Mouse (Mus musculus): ENCODE measurements at regions not wholly inside any gene's neighbourhood (a gene's known extent, or its start where the extent isn't known, plus 50 kb on each side); places are given as distances from the start of the nearest gene placed in this dataset.

DNA sequence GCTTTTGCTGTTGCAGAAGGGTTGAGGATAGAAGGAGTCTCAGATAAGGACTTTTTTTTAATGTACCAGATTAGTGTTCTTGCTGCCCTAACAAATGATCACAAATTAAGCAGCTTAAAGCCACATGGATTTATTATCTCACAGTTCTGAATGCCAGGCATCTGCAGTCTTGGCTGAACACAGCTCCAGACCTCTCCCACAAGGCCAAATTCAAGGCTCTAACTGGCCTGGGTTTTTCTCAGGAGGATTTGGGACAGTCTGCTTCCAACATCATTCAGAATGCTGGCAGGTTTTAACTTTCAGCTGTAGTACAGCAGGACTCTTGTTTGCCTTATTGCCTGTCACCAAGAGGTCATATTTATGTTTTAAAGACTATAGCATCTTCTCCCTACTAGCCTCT is 329.7 kb upstream of the Chrm2 start:
- Histone ChIP-seq H3K9ac (no peak overlapping the region), H3K9me3 (replicated peaks) (no peaks in the 10 kb centered on the region), H3K4me1 (no peaks in the 10 kb centered on the region), H3K4me3 (no peak overlapping the region), H3K36me3 (no peaks in the 10 kb centered on the region), H3K27ac (no peak overlapping the region), H3K27me3 (replicated peaks) (no peaks in the 10 kb centered on the region), H3K4me2 (no peak overlapping the region)
- no peak for ATAC-seq

DNA sequence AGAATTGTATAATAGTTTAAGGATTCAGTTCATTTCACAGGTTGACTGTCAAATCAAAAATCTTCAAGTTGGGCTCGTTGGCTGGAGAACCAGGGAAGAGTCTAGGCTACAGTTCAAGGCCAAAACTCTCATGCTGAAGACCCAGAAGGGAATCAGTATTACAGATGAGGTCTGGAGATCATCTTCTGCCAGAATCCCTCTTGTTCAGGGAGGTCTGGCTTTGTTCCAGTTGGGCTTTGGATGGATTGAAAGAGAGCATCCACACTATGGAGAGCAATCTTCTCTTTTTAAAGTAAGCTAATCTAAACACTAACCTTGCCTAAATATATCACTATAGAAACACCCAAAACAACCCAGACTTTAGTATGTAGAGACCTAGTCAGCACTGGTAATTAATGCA is 327.5 kb upstream of the Chrm2 start:
- WGBS (ENCODE audit: insufficient replicate concordance) = 45% methylated on average over 1 of the region's 1 CpGs
- no peaks in the 10 kb centered on the region for H3K27me3 ChIP-seq (replicated peaks)
- ATAC-seq = no peak
- no peak overlapping the region for H3K4me3 ChIP-seq
- no peaks in the 10 kb centered on the region for H3K9me3 ChIP-seq (replicated peaks)
- H3K4me2 ChIP-seq = no peak overlapping the region
- no peak overlapping the region for H3K27ac ChIP-seq
- no peak overlapping the region for H3K9ac ChIP-seq
- no peaks in the 10 kb centered on the region for H3K4me1 ChIP-seq
- H3K36me3 ChIP-seq = no peaks in the 10 kb centered on the region

DNA sequence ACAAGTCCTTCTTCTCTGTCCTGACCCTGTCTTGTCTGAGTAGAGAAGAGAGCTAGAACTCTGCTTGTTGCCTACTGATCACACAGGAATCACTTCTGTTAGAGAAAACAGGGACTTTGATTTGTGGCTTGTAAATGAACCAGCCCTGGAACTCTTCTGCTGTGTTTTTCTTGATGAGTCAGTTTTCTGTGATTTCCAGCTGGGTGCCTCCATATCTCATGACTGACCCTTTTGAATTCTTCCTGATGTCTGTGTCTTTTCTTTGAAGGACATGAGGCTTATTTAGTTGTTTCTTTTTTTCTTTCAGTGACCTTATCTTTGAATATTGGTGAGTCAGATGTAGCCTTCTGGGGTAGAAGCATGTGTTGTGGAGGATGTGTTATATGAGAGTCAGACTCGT is 323.0 kb upstream of the Chrm2 start:
- ATAC-seq = no peak
- Histone ChIP-seq H3K9ac (no peak overlapping the region), H3K36me3 (no peaks in the 10 kb centered on the region), H3K9me3 (replicated peaks) (no peaks in the 10 kb centered on the region), H3K4me2 (no peak overlapping the region), H3K4me3 (no peak overlapping the region), H3K27ac (no peak overlapping the region), H3K4me1 (no peaks in the 10 kb centered on the region), H3K27me3 (replicated peaks) (no peaks in the 10 kb centered on the region)
- WGBS (ENCODE audit: insufficient replicate concordance) = 56% methylated on average over 1 of the region's 1 CpGs

DNA sequence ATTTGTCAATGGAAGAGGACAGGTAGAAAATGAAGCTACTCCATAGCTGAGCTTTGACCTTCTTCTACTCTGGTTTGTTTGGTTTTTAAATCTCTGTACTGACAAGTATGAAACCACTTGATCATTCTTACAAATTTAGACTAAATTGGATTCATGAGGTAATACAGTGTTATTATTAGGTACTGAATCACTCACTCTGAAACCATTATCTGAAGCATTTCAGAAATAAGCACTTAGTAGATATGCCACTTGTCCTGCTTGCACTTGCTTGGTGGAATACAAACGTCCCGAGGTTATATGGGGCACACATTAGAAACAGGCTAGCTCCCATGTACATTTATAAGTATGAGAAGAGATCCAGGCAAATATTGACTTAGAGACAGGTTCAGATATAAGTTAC is 319.2 kb upstream of the Chrm2 start:
- Histone ChIP-seq H3K4me2 (no peak overlapping the region), H3K36me3 (no peaks in the 10 kb centered on the region), H3K27ac (no peak overlapping the region), H3K4me1 (no peaks in the 10 kb centered on the region), H3K27me3 (replicated peaks) (no peaks in the 10 kb centered on the region), H3K4me3 (no peak overlapping the region), H3K9me3 (replicated peaks) (no peaks in the 10 kb centered on the region), H3K9ac (no peak overlapping the region)
- 66% methylated on average over 2 of the region's 2 CpGs for WGBS (ENCODE audit: insufficient replicate concordance)
- ATAC-seq = no peak

DNA sequence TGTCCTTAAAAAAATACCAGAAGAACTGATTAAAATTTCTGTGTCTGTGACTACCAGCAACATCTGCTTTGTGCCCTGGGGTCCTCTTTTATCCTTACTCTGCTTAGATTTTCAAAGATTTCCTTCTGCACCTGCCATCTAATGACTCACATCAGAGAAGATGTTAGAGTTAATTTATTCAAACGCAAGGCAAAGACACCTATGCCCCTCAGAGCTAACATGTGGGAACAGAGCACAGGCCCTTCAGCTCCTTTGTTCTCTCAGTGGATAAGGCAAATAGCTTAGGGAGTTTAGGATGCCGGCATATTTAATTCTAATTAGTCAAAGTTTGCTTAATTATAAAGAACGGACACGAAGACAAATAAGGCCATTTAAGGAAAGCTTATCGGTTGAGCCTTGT is 308.3 kb upstream of the Chrm2 start:
- H3K27me3 ChIP-seq (replicated peaks) = no peaks in the 10 kb centered on the region
- H3K27ac ChIP-seq = no peak overlapping the region
- H3K9me3 ChIP-seq (replicated peaks) = no peaks in the 10 kb centered on the region
- ATAC-seq = no peak
- H3K9ac ChIP-seq = no peak overlapping the region
- H3K4me1 ChIP-seq = no peaks in the 10 kb centered on the region
- no peaks in the 10 kb centered on the region for H3K36me3 ChIP-seq
- H3K4me3 ChIP-seq = no peak overlapping the region
- no peak overlapping the region for H3K4me2 ChIP-seq
- 64% methylated on average over 5 of the region's 5 CpGs for WGBS (ENCODE audit: insufficient replicate concordance)

DNA sequence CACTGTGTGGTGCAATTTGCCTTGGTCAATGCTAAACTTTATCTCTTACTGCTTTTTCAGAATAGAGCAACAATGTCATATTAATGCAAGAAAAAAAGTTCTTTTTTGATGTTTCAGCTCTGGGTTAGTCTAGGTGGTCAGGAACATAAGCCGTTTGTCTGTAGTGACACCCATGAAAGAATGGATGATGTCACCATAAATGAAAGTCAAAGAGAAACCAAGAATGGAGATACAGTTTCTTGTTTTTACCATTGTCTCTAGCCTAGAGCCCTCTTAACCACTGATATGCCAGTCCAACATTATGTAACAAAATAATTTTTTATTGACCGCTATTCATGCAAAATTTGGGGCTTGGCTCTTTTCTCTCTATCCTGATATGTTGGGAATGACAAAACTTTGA is 294.3 kb upstream of the Chrm2 start:
- no peaks in the 10 kb centered on the region for H3K27me3 ChIP-seq (replicated peaks)
- H3K4me1 ChIP-seq = no peaks in the 10 kb centered on the region
- WGBS (ENCODE audit: insufficient replicate concordance) = 69% methylated on average over 2 of the region's 2 CpGs
- no peaks in the 10 kb centered on the region for H3K36me3 ChIP-seq
- no peak overlapping the region for H3K9ac ChIP-seq
- no peak overlapping the region for H3K4me3 ChIP-seq
- H3K4me2 ChIP-seq = no peak overlapping the region
- H3K9me3 ChIP-seq (replicated peaks) = no peaks in the 10 kb centered on the region
- no peak for ATAC-seq
- no peak overlapping the region for H3K27ac ChIP-seq

DNA sequence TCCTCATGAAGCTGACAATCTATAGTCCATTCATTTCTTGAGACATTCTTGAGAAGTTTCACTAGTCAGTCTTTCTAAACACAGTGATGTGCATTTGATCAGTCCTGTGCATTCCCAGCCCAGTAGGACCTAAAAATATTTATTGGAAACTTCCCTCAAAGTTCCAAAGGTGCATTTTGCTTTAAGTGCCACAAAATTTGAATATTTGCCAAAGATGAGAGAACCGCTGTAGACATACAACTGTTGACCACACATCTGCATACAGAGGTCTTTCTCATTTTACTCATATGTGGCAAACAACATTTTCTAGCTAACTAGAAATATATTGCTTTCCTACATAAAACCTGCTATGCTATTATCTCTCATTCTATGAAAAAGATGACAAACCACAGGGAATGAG is 293.8 kb upstream of the Chrm2 start:
- H3K4me1 ChIP-seq = no peaks in the 10 kb centered on the region
- H3K4me2 ChIP-seq = no peak overlapping the region
- H3K9me3 ChIP-seq (replicated peaks) = no peaks in the 10 kb centered on the region
- 84% methylated on average over 1 of the region's 1 CpGs for WGBS (ENCODE audit: insufficient replicate concordance)
- H3K4me3 ChIP-seq = no peak overlapping the region
- H3K36me3 ChIP-seq = no peaks in the 10 kb centered on the region
- H3K27ac ChIP-seq = no peak overlapping the region
- H3K9ac ChIP-seq = no peak overlapping the region
- no peak for ATAC-seq
- H3K27me3 ChIP-seq (replicated peaks) = no peaks in the 10 kb centered on the region

DNA sequence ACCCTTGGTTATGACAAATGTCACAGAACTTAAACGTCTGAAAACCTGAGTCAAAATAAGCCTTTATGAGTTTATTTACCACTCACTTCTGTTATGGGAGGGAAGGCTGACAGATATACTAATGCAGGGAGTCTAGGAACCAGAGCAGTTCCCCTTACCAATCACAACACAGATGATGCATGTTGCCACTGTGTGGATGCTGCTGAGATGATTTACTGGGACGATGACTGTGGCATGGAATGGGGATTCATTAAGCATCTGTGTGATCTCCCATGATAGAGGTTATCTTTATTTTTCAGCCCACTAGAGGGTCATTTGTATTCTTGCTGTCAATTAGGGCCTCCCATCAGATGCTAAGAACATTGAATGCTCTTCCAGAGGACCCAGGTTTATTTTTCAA is 290.5 kb upstream of the Chrm2 start:
- no peak overlapping the region for H3K9ac ChIP-seq
- 67% methylated on average over 2 of the region's 2 CpGs for WGBS (ENCODE audit: insufficient replicate concordance)
- ATAC-seq = no peak
- no peaks in the 10 kb centered on the region for H3K27me3 ChIP-seq (replicated peaks)
- H3K4me1 ChIP-seq = no peaks in the 10 kb centered on the region
- H3K27ac ChIP-seq = no peak overlapping the region
- H3K4me2 ChIP-seq = no peak overlapping the region
- no peaks in the 10 kb centered on the region for H3K9me3 ChIP-seq (replicated peaks)
- no peaks in the 10 kb centered on the region for H3K36me3 ChIP-seq
- no peak overlapping the region for H3K4me3 ChIP-seq

DNA sequence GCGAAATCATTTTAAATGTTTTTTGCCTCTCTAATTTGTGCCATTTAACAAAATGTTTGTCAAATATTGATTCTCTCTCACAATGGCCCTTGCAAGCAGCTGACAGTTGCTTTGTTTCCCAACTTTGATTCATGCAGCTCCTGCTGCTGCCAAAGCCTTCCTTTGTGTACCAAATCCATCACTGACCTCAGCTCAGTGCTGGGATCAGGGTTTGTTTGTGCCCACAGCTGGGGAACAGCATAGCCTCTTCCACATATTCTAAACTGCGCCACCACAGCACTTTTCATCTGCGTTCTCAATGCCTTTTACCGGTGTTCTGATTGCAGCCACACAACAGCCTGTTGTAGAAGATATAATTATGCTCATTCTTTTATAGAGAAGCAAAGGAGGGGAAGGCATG is 289.7 kb upstream of the Chrm2 start:
- no peaks in the 10 kb centered on the region for H3K9me3 ChIP-seq (replicated peaks)
- H3K4me3 ChIP-seq = no peak overlapping the region
- no peaks in the 10 kb centered on the region for H3K27me3 ChIP-seq (replicated peaks)
- no peak for ATAC-seq
- no peaks in the 10 kb centered on the region for H3K36me3 ChIP-seq
- no peak overlapping the region for H3K9ac ChIP-seq
- H3K4me2 ChIP-seq = no peak overlapping the region
- no peak overlapping the region for H3K27ac ChIP-seq
- WGBS (ENCODE audit: insufficient replicate concordance) = 75% methylated on average over 4 of the region's 4 CpGs
- no peaks in the 10 kb centered on the region for H3K4me1 ChIP-seq

DNA sequence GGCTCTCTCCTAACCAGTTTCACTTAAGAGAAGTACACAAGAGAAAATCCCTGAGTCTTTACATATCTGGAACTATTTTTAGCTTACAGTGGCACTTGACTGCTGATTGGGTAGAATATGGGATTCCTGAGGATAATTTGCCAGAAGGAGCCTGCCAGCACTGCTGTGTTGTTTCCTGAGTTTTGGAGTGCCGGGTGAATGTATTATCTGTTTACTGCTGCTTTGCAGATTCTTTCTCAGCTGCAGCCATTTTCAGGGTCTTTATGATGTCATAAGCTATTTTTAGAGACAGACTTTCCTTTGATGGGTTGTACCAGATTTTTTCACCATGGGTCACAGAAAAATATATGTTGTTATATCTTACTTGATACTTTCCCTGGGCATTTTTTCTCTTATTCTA is 279.1 kb upstream of the Chrm2 start:
- Histone ChIP-seq H3K9me3 (replicated peaks) (no peaks in the 10 kb centered on the region), H3K27ac (no peak overlapping the region), H3K27me3 (replicated peaks) (no peaks in the 10 kb centered on the region), H3K4me1 (no peaks in the 10 kb centered on the region), H3K9ac (no peak overlapping the region), H3K36me3 (no peaks in the 10 kb centered on the region), H3K4me3 (no peak overlapping the region), H3K4me2 (no peak overlapping the region)
- no peak for ATAC-seq
- 52% methylated on average over 1 of the region's 1 CpGs for WGBS (ENCODE audit: insufficient replicate concordance)

DNA sequence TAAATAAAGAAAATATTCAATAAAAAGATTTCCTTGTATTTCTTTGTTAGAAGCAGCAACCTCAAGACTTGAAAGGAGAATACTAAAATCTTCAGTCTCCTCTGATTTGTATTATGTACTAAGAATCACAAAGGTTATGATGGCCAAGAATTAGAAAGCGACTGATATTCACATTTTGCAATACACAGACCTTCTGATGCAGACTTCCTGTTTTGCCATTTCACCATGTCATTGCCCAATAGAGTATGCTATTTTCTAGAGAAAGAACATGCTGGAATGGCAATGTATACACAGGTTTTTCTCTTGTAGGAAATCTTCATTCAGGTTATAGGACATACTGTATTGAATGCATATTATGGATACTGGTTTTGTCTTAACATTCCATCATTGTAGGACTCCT is 250.7 kb upstream of the Chrm2 start:
- Histone ChIP-seq H3K4me2 (no peak overlapping the region), H3K36me3 (no peaks in the 10 kb centered on the region), H3K27ac (no peak overlapping the region), H3K27me3 (replicated peaks) (no peaks in the 10 kb centered on the region), H3K4me1 (no peaks in the 10 kb centered on the region), H3K4me3 (no peak overlapping the region), H3K9ac (no peak overlapping the region), H3K9me3 (replicated peaks) (no peaks in the 10 kb centered on the region)
- WGBS (ENCODE audit: insufficient replicate concordance) = 63% methylated on average over 1 of the region's 1 CpGs
- no peak for ATAC-seq

DNA sequence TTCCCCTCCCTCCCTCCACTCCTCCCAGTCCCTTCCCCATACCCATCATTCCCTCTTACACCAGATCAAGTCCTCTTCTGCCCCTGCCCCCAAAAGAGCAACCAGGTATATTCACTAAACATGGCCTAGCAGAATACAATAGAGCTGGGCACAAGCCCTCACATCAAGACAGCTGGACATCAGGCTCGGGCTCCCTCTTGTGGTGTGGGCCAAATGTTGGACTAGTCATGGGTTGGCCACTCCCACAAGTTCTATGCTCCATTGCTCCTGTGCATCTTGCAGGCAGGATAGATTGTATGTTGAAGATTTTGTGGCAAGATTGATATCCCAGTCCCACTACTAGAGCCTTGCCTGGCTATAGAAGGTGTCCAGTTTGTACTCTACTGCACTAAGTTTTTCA is 240.6 kb upstream of the Chrm2 start:
- no peaks in the 10 kb centered on the region for H3K27me3 ChIP-seq (replicated peaks)
- H3K36me3 ChIP-seq = no peaks in the 10 kb centered on the region
- no peak overlapping the region for H3K4me3 ChIP-seq
- 64% methylated on average over 1 of the region's 1 CpGs for WGBS (ENCODE audit: insufficient replicate concordance)
- no peak for ATAC-seq
- H3K9ac ChIP-seq = no peak overlapping the region
- H3K27ac ChIP-seq = no peak overlapping the region
- no peak overlapping the region for H3K4me2 ChIP-seq
- no peaks in the 10 kb centered on the region for H3K4me1 ChIP-seq
- no peaks in the 10 kb centered on the region for H3K9me3 ChIP-seq (replicated peaks)

DNA sequence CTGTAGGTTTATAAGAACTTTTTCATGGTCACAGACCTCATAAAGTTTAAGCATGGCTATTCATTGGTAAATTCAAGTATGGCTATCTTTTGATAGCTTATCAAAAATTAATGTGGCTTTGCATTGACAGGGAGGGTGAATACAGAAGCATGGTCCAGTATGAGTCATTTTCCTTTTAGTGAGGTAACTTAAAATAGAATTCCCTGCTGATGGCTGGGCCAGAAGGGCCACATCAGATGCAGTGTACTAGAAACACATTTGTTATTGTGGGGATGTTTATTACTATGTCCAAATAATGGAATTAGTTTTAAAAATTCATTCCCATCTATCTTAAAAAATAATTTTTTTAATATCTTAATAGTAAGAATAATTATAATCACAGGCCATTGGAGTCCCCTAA is 213.4 kb upstream of the Chrm2 start:
- no peak for ATAC-seq
- Histone ChIP-seq H3K36me3 (no peaks in the 10 kb centered on the region), H3K27me3 (replicated peaks) (no peaks in the 10 kb centered on the region), H3K4me2 (no peak overlapping the region), H3K4me3 (no peak overlapping the region), H3K9ac (no peak overlapping the region), H3K9me3 (replicated peaks) (no peaks in the 10 kb centered on the region), H3K4me1 (no peaks in the 10 kb centered on the region), H3K27ac (no peak overlapping the region)

DNA sequence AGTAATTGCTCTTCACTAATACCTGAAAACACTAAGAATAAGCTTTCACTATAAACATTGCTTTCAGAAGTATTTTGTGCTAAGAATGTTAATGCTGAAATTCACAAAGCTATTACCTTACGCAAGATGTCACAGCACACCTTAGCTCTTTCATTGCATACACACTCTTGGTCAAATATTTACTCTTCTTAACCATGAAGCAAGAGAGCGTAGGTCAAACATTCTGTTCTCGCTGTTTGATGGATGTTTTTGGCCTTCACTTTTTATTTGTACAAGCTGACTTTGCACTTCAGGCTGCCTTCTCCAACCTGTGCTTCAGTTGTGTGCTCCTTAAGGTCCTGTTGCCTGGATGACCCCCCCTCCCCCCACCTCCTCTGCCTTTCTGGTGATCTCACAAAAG is 212.8 kb upstream of the Chrm2 start:
- no peaks in the 10 kb centered on the region for H3K36me3 ChIP-seq
- no peak overlapping the region for H3K27ac ChIP-seq
- ATAC-seq = peak; percentile 57; the same call in 1 of the 2 replicates
- WGBS (ENCODE audit: insufficient replicate concordance) = 66% methylated on average over 3 of the region's 3 CpGs
- H3K9me3 ChIP-seq (replicated peaks) = no peaks in the 10 kb centered on the region
- H3K4me2 ChIP-seq = no peak overlapping the region
- no peaks in the 10 kb centered on the region for H3K4me1 ChIP-seq
- H3K27me3 ChIP-seq (replicated peaks) = no peaks in the 10 kb centered on the region
- no peak overlapping the region for H3K9ac ChIP-seq
- H3K4me3 ChIP-seq = no peak overlapping the region
